Mouse (Mus musculus): ENCODE results near the gene Edem3.

GRCm38 (mm10) chr1:151716024-151716710 lies 39.0 kb upstream of the Edem3 start:
- TF ChIP-seq CTCF (IDR thresholded peaks at IDR 0.05; ENCODE audit: low read depth, low read length) (no peak), EP300 (IDR thresholded peaks at IDR 0.05; ENCODE audit: insufficient read depth, low read depth, low read length) (no peak)
